Mouse (Mus musculus) liver, embryonic 11.5 days (tissue): ENCODE results near the gene Glp2r. TPM values are rescaled to one million over a fixed set of nuclear protein-coding genes. Genes with fewer than 3 reads are reported as not detected.

ENCODE experiments used
- ATAC-seq: fragments of 200-750 bp; cut with Nextera tagmentation; replicated peaks from 2 replicates; pipeline ENCODE4 v1.8.0; 2017; ENCODE audit warnings: moderate number of reproducible peaks, mild to moderate bottlenecking, moderate TSS enrichment, moderate library complexity; ENCODE audit not compliant: low FRiP score
- DNase-seq: peaks from one replicate; pipeline ENCODE4 v3.0.0-alpha.2; 2017; ENCODE audit warnings: low spot score
- H3K27ac ChIP-seq: fragments of 300-500 bp; sonication (generic); 2 replicates; pipeline ENCODE4 v1.5.1; 2014; ENCODE audit warnings: mild to moderate bottlenecking, low read depth, low read length, control low read depth
- H3K27me3 ChIP-seq: fragments of 300-500 bp; sonication (generic); replicated peaks from 2 replicates; pipeline ENCODE4 v1.6.1; 2014; ENCODE audit warnings: low read length, mixed read lengths; ENCODE audit not compliant: control insufficient read depth, insufficient read depth
- H3K36me3 ChIP-seq: fragments of 300-500 bp; sonication (generic); 2 replicates; pipeline ENCODE4 v1.6.1; 2014; ENCODE audit warnings: mild to moderate bottlenecking, low read length, moderate library complexity, mixed read lengths; ENCODE audit not compliant: control insufficient read depth, insufficient read depth
- H3K4me1 ChIP-seq: fragments of 300-500 bp; sonication (generic); replicated peaks from 2 replicates; pipeline ENCODE4 v1.6.1; 2014; ENCODE audit warnings: low read length, mixed read lengths; ENCODE audit not compliant: control insufficient read depth, insufficient read depth
- H3K4me2 ChIP-seq: fragments of 300-500 bp; sonication (generic); 2 replicates; pipeline ENCODE4 v1.6.1; 2014; ENCODE audit warnings: mild to moderate bottlenecking, control low read depth, moderate library complexity
- H3K4me3 ChIP-seq: fragments of 300-500 bp; sonication (generic); 2 replicates; pipeline ENCODE4 v1.5.1; 2014; ENCODE audit warnings: low read depth, low read length, control low read depth
- H3K9ac ChIP-seq: fragments of 300-500 bp; sonication (generic); 2 replicates; pipeline ENCODE4 v1.6.1; 2014; ENCODE audit warnings: low read depth, low read length, control low read depth
- H3K9me3 ChIP-seq: fragments of 300-500 bp; sonication (generic); 2 replicates; pipeline ENCODE4 v1.6.1; 2016; ENCODE audit warnings: low read length, inconsistent platforms, mixed read lengths; ENCODE audit not compliant: control insufficient read depth
- WGBS: fragments of 180-500 bp; shearing (Covaris S2); extraction: QIAGEN DNeasy Blood & Tissue Kit; methylation state at CpG from one replicate; pipeline ENCODE4 v1.1.7; 2014; 5-methylcytosine and 5-hydroxymethylcytosine counted together
- polyA plus RNA-seq: library from polyadenylated mRNA; unstranded; fragments of >200 nt; fragmentation: Nextera tagmentation; extraction: Ambion mirVana; gene quantifications from 2 replicates; pipeline ENCODE4 v1.2.1, GENCODE M21; 2014

The Glp2r gene
- polyA plus RNA-seq, 1 experiment from 2014 or later: 0.29 TPM

GRCm38 (mm10) chr11:67738345-67738744 lies 32.6 kb downstream of the Glp2r start:
- Histone ChIP-seq H3K4me3 (no peak overlapping the region), H3K27ac (no peak overlapping the region), H3K9ac (no peak overlapping the region), H3K4me2 (no peak overlapping the region), H3K27me3 (no peaks in the 10 kb centered on the region), H3K36me3 (no peaks in the 10 kb centered on the region), H3K4me1 (no peaks in the 10 kb centered on the region), H3K9me3 (no peaks in the 10 kb centered on the region)
- 83% methylated on average over 6 of the region's 6 CpGs for WGBS
- DNase-seq (no peak), ATAC-seq (no peak)

- 66% methylated on average over 3 of the region's 3 CpGs for WGBS
- DNase-seq (no peak), ATAC-seq (no peak)
- H3K27ac ChIP-seq: no peak overlapping the region
- no peaks in the 10 kb centered on the region for H3K27me3 ChIP-seq
- H3K4me2 ChIP-seq: no peak overlapping the region
- no peak overlapping the region for H3K9ac ChIP-seq
- H3K9me3 ChIP-seq: no peaks in the 10 kb centered on the region
- H3K4me1 ChIP-seq: no peaks in the 10 kb centered on the region
- H3K36me3 ChIP-seq: no peaks in the 10 kb centered on the region
- no peak overlapping the region for H3K4me3 ChIP-seq
Observed at GRCm38 (mm10) chr11:67734597-67734996, 36.4 kb downstream of the Glp2r start.

- ATAC-seq (no peak), DNase-seq (no peak)
- no peaks in the 10 kb centered on the region for H3K27me3 ChIP-seq
- H3K9me3 ChIP-seq: no peaks in the 10 kb centered on the region
- H3K9ac ChIP-seq: no peak overlapping the region
- no peak overlapping the region for H3K4me3 ChIP-seq
- no peak overlapping the region for H3K27ac ChIP-seq
- no peaks in the 10 kb centered on the region for H3K4me1 ChIP-seq
- no peak overlapping the region for H3K4me2 ChIP-seq
- H3K36me3 ChIP-seq: no peaks in the 10 kb centered on the region
- WGBS: 73% methylated on average over 1 of the region's 1 CpGs
Observed at GRCm38 (mm10) chr11:67733726-67734125, 37.2 kb downstream of the Glp2r start.

- H3K27ac ChIP-seq: no peak overlapping the region
- 95% methylated on average over 2 of the region's 2 CpGs for WGBS
- no peaks in the 10 kb centered on the region for H3K4me1 ChIP-seq
- H3K4me2 ChIP-seq: no peak overlapping the region
- H3K36me3 ChIP-seq: no peaks in the 10 kb centered on the region
- H3K9ac ChIP-seq: no peak overlapping the region
- ATAC-seq (no peak), DNase-seq (no peak)
- no peaks in the 10 kb centered on the region for H3K27me3 ChIP-seq
- no peaks in the 10 kb centered on the region for H3K9me3 ChIP-seq
- H3K4me3 ChIP-seq: no peak overlapping the region
Observed at GRCm38 (mm10) chr11:67731056-67731455, 39.9 kb downstream of the Glp2r start.

- no peak for DNase-seq
- H3K36me3 ChIP-seq: no peaks in the 10 kb centered on the region
- H3K4me2 ChIP-seq: no peak overlapping the region
- H3K9me3 ChIP-seq: no peaks in the 10 kb centered on the region
- no peak for ATAC-seq
- H3K27ac ChIP-seq: no peak overlapping the region
- no peaks in the 10 kb centered on the region for H3K4me1 ChIP-seq
- no peaks in the 10 kb centered on the region for H3K27me3 ChIP-seq
- H3K4me3 ChIP-seq: no peak overlapping the region
- H3K9ac ChIP-seq: no peak overlapping the region
Observed at GRCm38 (mm10) chr11:67728726-67729125, 42.2 kb downstream of the Glp2r start.

- H3K9me3 ChIP-seq: no peaks in the 10 kb centered on the region
- ATAC-seq (no peak), DNase-seq (no peak)
- H3K27ac ChIP-seq: no peak overlapping the region
- H3K9ac ChIP-seq: no peak overlapping the region
- H3K4me2 ChIP-seq: no peak overlapping the region
- no peaks in the 10 kb centered on the region for H3K36me3 ChIP-seq
- H3K4me1 ChIP-seq: no peaks in the 10 kb centered on the region
- no peaks in the 10 kb centered on the region for H3K27me3 ChIP-seq
- no peak overlapping the region for H3K4me3 ChIP-seq
- WGBS: 78% methylated on average over 6 of the region's 6 CpGs
Observed at GRCm38 (mm10) chr11:67727095-67727494, 43.9 kb downstream of the Glp2r start.

- H3K4me3 ChIP-seq: no peak overlapping the region
- H3K4me1 ChIP-seq: peaks cover 6% of the 10 kb centered on the region; the same call in 1 of the 2 replicates
- ATAC-seq (no peak), DNase-seq (no peak)
- H3K9ac ChIP-seq: no peak overlapping the region
- H3K9me3 ChIP-seq: no peaks in the 10 kb centered on the region
- H3K27ac ChIP-seq: no peak overlapping the region
- 63% methylated on average over 8 of the region's 8 CpGs for WGBS
- H3K4me2 ChIP-seq: no peak overlapping the region
- no peaks in the 10 kb centered on the region for H3K27me3 ChIP-seq
- H3K36me3 ChIP-seq: no peaks in the 10 kb centered on the region
Observed at GRCm38 (mm10) chr11:67723231-67724013, 47.5 kb downstream of the Glp2r start.

- ATAC-seq: peak; percentile 74
Observed at GRCm38 (mm10) chr11:67722399-67723156, 48.4 kb downstream of the Glp2r start.

More at GRCm38 (mm10) chr11:67722399-67723156, 48.4 kb downstream of the Glp2r start:
- H3K4me3 ChIP-seq: no peak overlapping the region
- peaks cover 6% of the 10 kb centered on the region; the same call in 1 of the 2 replicates for H3K4me1 ChIP-seq
- H3K27ac ChIP-seq: no peak overlapping the region
- no peaks in the 10 kb centered on the region for H3K9me3 ChIP-seq
- no peaks in the 10 kb centered on the region for H3K36me3 ChIP-seq
- no peak overlapping the region for H3K9ac ChIP-seq
- DNase-seq: no peak
- no peak overlapping the region for H3K4me2 ChIP-seq
- 57% methylated on average over 7 of the region's 7 CpGs for WGBS
- H3K27me3 ChIP-seq: no peaks in the 10 kb centered on the region
